Mouse (Mus musculus): ENCODE results near the gene Ticrr.

Gene Ticrr

DNA sequence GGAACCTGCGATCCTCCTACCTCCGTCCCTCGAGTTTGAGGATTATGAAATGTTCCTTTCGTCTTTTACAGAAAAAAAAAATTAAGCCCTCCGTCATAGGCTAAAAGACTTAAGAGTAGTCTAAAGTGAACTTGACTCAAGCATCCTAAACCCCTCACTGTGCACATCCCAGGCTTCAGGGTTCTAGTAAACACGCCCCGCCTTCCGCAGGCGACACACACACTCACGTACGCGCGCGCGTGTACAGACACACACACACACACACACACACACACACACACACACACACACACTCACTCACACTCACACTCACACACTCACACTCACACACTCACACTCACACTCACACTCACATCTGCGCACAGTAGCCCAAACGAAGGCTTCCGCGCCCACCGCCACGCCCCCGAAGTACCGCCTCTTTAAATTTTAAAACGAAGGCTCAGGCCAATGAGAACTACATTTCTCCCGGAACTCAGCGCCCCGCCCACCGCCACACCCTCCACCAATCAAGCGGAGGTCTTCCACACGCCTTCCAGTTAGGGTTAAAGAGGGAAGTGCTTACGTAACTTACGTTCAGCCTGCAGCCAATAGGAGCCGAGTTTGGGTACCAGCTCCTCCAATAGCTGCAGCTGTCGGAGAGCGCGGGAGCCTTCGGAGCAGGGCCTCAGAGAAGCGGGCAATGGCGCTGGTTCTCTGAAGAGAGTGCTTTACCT, at the start of gene Ticrr:
Ticrr (plus strand) TSS at position 619 of the 713 bp plus-strand sequence.
- in situ Hi-C loops (cut with MboI; ENCODE audit: low pct_unique_long_range_greater_than_20kb in 1 of 2, low sequenced_read_pairs in 2 of 2, unreplicated experiment in 1 of 2), result loop anchor here in 1 of 2 experiments (25.0 kb wide), 1 partner anchor 853 kb away; no protein-coding TSS in a partner anchor

- in situ Hi-C loops (cut with MboI; ENCODE audit: low pct_unique_long_range_greater_than_20kb in 1 of 2, low sequenced_read_pairs in 2 of 2, unreplicated experiment in 1 of 2), result no loop called here
Observed at GRCm38 (mm10) chr7:79611901-79612300, 48.1 kb upstream of the Ticrr start.

DNA sequence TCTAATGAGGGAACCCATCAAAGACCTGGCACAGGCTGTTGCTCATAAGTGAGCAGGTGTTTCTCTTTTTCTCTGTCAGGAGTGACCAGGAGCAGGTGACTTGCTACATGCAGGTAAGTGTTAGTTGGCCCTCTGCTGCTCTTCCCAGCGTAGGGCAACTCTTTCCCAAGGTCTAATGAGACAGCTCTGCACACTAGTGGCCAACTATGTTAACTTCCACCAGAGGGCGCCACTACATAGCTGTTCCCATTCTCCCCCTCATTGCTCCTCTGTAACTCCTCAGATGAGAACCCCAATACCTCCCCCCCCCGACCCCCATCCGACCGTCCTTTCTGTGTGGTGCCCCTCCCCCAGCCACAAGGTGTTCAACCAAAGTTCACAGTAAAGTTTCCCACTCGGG, 47.2 kb upstream of the Ticrr start:
- in situ Hi-C loops (cut with MboI; ENCODE audit: low pct_unique_long_range_greater_than_20kb in 1 of 2, low sequenced_read_pairs in 2 of 2, unreplicated experiment in 1 of 2), result no loop called here

GRCm38 (mm10) chr7:79613314-79613713, 46.7 kb upstream of the Ticrr start:
- in situ Hi-C loops (cut with MboI; ENCODE audit: low pct_unique_long_range_greater_than_20kb in 1 of 2, low sequenced_read_pairs in 2 of 2, unreplicated experiment in 1 of 2), result no loop called here

GRCm38 (mm10) chr7:79615008-79615407, 45.0 kb upstream of the Ticrr start:
- in situ Hi-C loops (cut with MboI; ENCODE audit: low pct_unique_long_range_greater_than_20kb in 1 of 2, low sequenced_read_pairs in 2 of 2, unreplicated experiment in 1 of 2), result no loop called here

GRCm38 (mm10) chr7:79615941-79616340, 44.1 kb upstream of the Ticrr start:
- in situ Hi-C loops (cut with MboI; ENCODE audit: low pct_unique_long_range_greater_than_20kb in 1 of 2, low sequenced_read_pairs in 2 of 2, unreplicated experiment in 1 of 2), result no loop called here

DNA sequence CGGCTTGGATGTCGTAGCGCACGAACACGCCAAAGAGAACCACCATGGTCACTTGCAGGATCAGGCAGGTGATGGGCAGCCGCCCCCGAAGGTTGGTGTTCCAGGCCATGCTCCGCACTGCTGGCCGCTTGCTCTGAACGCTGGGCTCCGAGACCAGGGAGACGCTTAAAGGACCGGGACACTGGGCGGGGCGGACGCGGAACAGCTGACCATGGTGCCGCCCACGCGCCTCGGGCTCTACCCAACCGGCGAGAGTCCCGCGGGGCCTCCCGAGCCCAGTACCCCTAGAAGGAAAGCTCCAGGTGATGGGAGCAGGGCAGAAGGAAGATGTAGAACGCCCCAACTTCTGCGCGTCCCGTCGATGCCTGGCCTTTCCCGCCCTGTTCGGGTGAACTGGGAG, 42.6 kb upstream of the Ticrr start, which contains the start of gene Rhcg:
Rhcg (minus strand) TSS at position 240 of the 400 bp plus-strand sequence.
- in situ Hi-C loops (cut with MboI; ENCODE audit: low pct_unique_long_range_greater_than_20kb in 1 of 2, low sequenced_read_pairs in 2 of 2, unreplicated experiment in 1 of 2), result no loop called here

DNA sequence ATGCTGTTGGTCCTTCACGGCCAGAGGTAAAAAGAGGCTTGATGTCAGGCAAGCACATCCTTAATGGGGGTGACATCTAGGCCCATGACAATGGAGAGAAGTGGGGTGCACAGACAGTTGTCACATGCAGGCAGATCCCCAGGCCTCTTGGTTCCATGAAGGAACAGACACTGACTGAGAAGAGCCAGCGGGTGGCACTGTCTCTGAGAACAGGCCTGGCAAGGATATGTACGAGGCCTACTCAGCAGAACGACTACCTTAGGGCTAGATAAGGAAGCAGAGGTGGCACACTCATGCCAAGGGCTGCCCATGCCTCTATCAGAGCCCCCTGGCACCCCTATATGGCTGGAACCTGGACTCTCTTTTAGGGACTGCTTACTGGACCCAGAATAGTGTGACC, 40.5 kb upstream of the Ticrr start:
- in situ Hi-C loops (cut with MboI; ENCODE audit: low pct_unique_long_range_greater_than_20kb in 1 of 2, low sequenced_read_pairs in 2 of 2, unreplicated experiment in 1 of 2), result no loop called here

DNA sequence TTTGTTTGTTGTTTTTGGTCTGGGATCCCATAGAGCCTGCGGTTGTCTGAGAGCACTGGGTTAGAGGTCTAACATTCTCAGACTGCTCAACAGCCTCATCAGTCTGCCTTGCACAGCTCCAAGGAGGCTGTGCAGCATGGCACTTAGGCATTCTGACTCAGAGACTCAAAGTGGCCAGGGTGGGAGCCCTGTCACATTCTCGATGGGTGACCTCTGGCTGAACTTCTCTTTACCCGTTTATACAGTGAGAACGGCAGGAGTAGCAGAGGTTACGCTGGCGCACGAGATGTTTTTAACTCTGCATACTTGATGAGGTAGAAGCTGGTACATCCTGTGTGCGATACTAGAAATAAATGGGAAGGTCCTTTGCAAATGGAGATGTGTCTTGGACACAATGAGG, 36.9 kb upstream of the Ticrr start:
- in situ Hi-C loops (cut with MboI; ENCODE audit: low pct_unique_long_range_greater_than_20kb in 1 of 2, low sequenced_read_pairs in 2 of 2, unreplicated experiment in 1 of 2), result no loop called here

- in situ Hi-C loops (cut with MboI; ENCODE audit: low pct_unique_long_range_greater_than_20kb in 1 of 2, low sequenced_read_pairs in 2 of 2, unreplicated experiment in 1 of 2), result no loop called here
Observed at GRCm38 (mm10) chr7:79626170-79626569, 33.8 kb upstream of the Ticrr start.

GRCm38 (mm10) chr7:79628271-79628913, 31.6 kb upstream of the Ticrr start:
- in situ Hi-C loops (cut with MboI; ENCODE audit: low pct_unique_long_range_greater_than_20kb in 1 of 2, low sequenced_read_pairs in 2 of 2, unreplicated experiment in 1 of 2), result no loop called here

GRCm38 (mm10) chr7:79631773-79632348, 28.1 kb upstream of the Ticrr start:
- in situ Hi-C loops (cut with MboI; ENCODE audit: low pct_unique_long_range_greater_than_20kb in 1 of 2, low sequenced_read_pairs in 2 of 2, unreplicated experiment in 1 of 2), result no loop called here

GRCm38 (mm10) chr7:79647233-79647632, 12.8 kb upstream of the Ticrr start:
- in situ Hi-C loops (cut with MboI; ENCODE audit: low pct_unique_long_range_greater_than_20kb in 1 of 2, low sequenced_read_pairs in 2 of 2, unreplicated experiment in 1 of 2), result no loop called here

DNA sequence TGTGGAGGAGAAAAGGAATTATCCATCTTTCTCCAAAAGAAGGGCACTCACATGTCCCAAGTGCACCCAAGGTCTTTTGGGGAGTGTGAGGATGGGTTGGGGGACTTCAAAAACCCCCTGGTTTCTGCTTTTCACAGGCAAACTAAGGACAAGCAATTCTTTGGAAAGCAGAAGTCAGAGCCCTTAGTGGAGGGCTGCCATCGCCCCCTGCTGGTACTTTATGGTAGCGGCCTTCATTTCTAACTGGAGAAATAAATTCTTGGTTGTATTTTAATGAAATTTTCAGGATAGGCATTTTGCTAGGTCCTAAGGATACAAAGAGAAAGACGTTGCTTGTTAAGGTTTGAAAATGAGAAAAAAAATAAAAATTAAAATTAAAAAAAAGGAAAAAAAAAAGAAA, 11.0 kb upstream of the Ticrr start:
- in situ Hi-C loops (cut with MboI; ENCODE audit: low pct_unique_long_range_greater_than_20kb in 1 of 2, low sequenced_read_pairs in 2 of 2, unreplicated experiment in 1 of 2), result no loop called here

GRCm38 (mm10) chr7:79654185-79654584, 5.8 kb upstream of the Ticrr start:
- in situ Hi-C loops (cut with MboI; ENCODE audit: low pct_unique_long_range_greater_than_20kb in 1 of 2, low sequenced_read_pairs in 2 of 2, unreplicated experiment in 1 of 2), result loop anchor here in 1 of 2 experiments (25.0 kb wide), 1 partner anchor 858 kb away; no protein-coding TSS in a partner anchor

DNA sequence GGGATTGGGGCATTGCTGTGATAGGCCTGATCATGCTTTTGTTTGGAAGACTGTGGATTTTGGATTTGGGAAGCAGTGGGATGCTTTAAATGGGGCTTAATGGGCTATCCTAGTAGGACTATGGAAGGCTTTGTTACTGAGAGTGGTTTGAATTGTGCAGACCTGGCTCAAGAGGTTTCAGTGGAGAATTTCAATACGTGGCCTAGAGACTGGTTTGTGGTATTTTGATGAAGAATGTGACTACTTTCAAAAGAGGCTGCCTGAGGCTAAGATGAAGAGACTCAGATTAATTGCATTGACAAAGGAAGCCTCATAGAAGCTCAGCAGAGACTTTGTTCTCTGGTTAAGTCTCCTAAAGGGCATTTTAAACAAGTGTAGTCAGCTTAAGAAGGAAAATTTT, 5.4 kb upstream of the Ticrr start:
- in situ Hi-C loops (cut with MboI; ENCODE audit: low pct_unique_long_range_greater_than_20kb in 1 of 2, low sequenced_read_pairs in 2 of 2, unreplicated experiment in 1 of 2), result loop anchor here in 1 of 2 experiments (25.0 kb wide), 1 partner anchor 858 kb away; no protein-coding TSS in a partner anchor

GRCm38 (mm10) chr7:79660291-79661150, 525 bp downstream of the Ticrr start:
- in situ Hi-C loops (cut with MboI; ENCODE audit: low pct_unique_long_range_greater_than_20kb in 1 of 2, low sequenced_read_pairs in 2 of 2, unreplicated experiment in 1 of 2), result loop anchor here in 1 of 2 experiments (25.0 kb wide), 1 partner anchor 852 kb away; no protein-coding TSS in a partner anchor

DNA sequence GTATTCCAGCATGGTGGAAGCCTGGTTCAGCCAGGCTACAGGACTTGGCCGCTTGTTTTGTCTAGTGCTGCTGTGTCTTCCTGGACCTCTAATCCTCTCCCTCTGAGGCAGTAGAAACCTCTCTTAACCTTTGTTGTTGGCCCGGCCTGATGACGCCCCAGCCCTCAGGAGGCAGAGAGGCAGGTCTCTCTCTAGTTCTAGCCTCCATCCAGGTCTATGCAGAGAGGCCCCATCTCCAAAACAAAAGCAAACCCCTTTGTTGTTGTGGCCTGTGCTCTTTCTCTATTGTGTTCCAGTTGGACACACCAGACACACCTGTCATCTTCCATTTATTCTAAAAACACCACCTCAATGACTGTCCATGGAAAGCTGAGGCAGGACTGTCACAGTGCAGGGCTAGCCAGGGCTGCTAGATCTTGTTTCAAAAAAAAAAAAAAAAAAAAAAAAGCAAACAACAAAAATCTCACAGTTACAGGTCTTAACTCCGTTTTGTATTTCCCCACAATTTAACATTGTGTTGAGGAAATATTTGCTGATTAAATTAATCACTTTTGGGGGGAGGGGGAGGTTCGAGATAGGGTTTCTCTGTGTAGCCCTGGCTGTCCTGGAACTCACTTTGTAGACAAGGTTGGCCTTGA, 1.4 kb downstream of the Ticrr start:
- in situ Hi-C loops (cut with MboI; ENCODE audit: low pct_unique_long_range_greater_than_20kb in 1 of 2, low sequenced_read_pairs in 2 of 2, unreplicated experiment in 1 of 2), result loop anchor here in 1 of 2 experiments (25.0 kb wide), 1 partner anchor 851 kb away; no protein-coding TSS in a partner anchor

All from mouse embryonic stem cell (cell line).